Mouse (Mus musculus): Measurements from ENCODE around the gene Pir.

Gene Pir

DNA sequence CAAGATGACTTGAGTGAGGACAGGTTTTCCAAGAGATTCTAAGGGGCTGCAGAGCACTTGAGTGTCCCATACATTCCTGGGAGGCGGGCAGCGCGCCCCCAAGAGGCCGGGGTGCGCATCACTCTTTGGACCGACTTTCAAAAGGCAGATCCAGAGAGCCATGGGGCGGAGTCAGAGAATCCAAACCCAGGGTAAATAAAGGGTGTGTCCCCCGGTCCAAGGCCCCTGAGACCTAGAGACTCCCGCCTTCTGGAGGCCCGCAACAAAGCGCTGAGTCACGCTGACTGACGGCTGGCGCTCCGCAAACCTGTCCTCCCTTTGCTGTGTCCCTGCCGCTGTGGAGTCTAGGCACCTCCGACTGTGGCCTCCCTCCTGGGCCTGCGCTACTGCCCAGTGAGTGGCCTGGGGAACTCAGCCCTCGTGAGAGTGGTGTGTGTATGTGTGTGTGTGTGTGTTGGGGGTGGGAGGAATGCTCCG, at the start of gene Pir:
Gene Pir (plus strand): TSS at position 87 of the 477 bp plus-strand sequence.
- DNase-seq, result peak; percentile 16

DNA sequence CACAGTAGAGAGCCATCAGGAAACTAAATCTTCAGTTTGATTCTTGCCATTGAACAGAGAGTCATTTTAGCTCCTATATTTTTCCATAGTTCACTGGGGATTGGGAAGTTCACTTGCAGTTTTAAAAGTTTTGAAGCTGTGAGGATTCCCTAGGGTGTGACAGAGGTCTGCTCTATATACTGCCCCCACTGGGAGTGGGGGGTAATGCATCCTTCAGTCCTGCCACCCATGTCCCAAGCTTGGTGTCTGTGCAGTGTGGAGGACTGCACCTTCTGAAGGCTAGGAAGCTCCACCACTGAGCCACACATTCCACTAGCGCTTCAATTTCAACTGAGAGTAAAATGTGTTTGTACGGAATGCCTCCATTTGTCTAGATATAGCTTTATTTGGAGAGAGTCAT, 47.2 kb upstream of the Pir start:
- DNase-seq, result no peak

DNA sequence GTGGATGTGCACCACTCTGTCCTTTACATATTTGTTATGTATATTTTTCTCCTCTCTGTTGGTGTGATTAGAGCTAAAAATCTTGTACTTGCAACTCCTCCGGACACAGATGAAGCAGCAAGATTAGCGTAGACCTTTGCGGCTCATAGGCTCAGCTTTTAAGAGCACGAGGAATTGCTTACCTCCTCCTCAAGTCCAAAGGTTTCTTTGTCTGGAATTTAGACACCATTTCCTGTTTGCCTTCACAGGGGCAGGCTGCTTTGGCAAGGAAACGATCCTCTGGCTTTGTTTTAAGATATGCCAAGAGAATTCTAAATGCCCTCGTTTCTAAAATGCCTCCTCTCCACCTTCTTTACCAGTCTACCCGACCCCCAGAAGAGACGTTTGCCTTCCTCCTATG, 35.8 kb upstream of the Pir start:
- DNase-seq, result no peak

DNA sequence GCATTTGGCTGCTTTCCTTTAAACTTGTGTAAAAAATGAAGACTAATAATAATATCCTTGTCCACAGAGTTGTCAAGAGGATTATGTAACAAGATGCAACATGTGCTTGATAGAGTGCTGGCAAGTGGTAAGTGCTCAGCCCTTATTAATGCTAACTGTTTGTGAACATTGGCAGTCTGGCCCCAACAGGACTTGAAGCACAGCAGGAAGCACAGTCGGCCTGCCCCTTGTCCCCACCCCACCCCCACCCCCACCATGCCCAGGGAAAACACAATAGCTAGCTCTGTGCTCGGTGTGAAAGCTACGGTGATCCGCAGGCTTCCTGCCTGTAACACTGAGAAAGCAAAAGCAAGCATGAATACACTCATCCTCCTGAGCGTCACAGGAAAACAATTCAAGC, 23.5 kb upstream of the Pir start:
- DNase-seq, result no peak

DNA sequence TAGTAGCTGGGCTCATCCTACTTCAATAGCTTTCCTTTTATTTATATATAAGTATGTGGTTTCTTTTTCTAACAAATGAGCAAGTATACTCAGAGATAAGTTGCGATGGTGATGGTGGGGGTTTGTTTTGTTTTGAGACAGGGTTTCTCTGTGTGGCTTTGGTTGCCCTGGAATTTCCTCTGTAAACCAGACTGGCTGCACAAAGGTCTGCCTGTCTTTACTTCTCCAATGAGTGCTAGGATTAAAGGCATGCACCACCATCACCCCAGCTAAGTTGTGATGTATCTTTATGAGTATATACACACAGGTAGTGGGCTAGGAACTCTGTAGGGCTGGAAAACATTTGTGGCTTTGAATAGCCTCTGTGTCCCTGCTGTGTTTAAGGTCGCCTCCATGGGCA, 22.4 kb upstream of the Pir start:
- DNase-seq, result no peak

DNA sequence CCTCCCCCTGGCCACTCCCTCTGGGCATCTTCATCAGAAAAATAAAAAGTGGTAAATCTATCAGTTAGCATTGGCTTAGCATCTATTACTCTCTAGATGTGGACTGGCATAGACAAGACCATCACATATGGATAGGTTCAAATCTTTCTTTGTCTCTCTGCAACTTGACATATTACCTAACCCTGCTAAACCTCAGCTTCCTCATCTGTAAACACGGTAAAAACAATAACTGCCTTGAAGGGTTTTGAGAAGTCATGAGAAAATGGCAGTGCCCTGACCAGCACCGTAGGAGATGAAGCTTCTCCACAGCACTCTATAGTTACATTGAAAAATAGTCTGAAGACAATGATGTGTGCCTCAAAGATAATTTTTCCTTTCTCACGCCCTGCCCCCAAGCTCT, 12.6 kb upstream of the Pir start:
- DNase-seq, result no peak

DNA sequence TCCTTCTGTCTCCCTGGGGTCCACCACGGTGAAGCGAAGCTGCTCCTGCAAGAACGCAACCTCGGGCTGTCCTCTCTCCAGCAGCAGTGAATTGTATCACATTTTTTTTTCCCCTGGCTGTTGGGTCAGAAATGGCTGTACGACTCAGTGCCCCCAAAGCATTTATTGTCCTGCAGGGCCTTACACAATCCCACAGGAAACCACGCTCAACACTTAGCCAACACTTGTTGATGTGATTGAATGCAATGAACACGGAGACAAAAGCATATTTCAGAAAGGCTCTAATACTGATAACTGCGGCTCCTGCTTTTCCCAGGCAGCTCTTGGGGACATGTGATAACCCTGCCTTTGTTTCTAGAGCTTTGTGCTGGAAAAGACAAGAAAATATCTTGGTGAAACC, 11.1 kb upstream of the Pir start, which contains the start of gene Bmx:
Gene Bmx (minus strand): TSS at position 137 of the 400 bp plus-strand sequence.
- DNase-seq, result no peak

DNA sequence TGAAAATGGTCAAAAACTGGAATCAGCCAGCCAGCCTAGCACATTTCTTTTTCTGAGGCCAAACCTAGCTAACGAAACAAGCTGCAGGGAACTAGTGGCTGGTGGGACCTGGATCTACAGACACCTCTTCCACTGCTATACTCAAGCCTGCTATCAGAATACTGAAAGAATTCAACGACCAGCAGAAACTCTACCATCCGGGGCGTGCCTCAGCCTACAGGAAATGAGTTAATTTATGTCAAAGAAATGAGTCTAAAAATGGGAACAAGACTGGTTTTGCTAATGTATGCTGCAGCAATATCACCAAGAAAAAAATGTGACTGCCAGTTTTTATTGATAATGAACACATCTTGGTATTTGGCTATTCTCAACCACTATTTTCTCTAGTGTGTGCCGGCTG, 10.5 kb upstream of the Pir start:
- no peak for DNase-seq

DNA sequence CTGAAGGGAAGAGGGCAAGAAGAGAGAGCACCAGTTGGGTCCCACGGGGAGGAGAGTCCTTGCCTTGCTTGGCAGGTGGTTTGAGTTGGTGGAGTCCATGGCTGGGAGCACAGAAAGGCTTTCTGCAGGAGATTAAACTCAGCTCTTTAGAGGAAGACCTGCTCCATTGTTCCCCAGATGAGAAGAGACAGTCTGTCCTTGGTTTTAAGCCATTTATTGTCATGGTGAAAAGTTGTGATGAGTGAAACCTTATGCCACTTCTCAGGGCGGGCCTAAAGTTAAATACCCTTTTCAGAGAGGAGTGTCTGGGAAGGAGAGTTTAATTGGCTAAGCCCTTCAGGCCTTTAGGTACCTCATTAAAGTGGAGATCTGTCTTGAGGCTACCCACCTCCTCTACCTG, 6.9 kb upstream of the Pir start:
- DNase-seq, result no peak

DNA sequence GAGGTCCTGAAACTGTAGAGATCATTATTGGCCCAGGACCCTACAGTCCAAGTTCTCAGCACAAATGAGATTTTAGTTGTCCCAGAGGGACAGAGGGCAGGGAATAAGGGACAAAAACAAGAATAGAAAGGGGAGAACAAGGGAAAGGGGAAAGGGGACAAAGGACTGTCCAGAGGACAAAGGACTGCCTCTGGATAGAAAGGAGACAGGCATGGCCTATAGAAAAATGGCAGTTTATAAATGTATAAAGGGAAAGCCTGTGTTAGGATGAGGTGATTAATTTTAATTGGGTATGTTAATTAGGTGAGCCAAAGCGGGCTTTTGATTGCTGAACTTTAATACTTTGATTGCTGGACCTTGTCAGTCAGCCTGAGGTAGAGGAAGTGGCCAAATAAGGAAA, 4.3 kb upstream of the Pir start:
- DNase-seq, result no peak

DNA sequence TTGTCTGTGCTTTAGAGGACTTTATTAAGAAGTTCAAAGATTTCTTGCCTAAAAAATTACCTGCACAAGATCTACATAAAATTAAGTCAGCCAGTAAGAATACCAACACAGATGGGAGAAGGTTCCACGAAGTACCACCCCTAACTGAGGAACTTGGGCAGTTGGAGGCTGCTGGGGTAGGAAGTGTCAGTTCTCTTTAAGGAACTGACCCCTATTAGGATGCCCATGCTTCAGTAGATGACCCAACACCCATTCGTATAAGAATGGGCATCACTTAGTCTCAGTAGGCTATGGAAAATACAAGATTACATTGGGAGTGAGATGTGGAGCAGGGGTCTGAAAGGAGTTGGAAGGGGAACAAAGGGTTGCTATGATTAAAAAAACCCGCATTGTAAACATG, 1.4 kb downstream of the Pir start:
- no peak for DNase-seq

DNA sequence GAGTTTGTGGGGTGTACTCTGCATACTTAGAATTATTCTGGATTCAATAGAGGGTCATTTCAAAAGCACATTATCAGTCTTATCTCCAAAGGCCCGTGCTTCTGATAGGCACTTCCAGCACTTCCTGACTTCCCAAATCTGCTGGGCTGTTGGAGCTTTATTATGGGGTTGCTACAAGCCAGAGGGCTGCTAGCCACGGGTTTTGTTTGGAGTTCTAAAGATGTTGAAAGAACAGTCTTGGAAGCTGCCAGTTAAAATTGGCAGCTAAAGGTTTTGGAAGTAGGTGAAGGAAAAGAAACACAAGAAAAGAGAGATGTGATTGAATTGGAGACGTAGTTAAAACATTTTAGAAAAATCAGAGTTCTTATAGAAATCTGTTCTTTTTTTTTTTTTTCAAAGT, 6.4 kb downstream of the Pir start:
- DNase-seq, result no peak

DNA sequence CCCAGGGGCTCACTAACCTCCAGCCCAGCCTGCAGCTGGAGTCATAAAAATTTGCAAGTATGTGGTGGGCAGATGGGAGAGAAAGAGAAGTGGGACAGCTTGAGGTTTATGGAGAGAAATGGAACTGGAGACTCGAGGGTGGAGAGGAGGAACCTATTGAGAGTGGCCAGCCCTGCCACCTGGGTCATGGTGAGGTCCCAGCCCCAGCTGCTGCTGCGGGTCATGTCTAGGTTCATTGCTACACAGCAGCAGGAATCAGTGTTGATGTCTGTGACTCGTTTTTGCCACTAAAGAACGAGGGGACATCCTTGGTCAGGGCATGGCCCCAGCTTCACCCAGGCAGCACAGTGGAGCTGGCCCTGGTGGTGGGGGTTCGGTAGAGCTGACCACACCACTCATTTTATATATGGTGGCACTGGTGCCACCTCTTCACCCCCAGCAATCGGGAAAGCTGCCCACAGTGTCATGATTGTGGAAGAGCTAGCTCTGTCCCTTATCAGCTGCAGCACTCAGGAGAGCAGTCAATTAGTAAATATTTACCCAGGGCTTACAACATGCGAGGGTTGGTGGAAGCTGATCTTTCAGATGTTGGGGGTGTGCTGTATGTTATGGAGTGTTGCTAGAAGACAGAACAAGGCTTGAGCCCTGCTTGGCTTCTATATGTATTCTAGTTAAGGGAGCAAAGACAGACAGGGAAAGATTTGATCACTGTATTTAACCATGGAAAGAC, 11.9 kb downstream of the Pir start:
- DNase-seq, result no peak

DNA sequence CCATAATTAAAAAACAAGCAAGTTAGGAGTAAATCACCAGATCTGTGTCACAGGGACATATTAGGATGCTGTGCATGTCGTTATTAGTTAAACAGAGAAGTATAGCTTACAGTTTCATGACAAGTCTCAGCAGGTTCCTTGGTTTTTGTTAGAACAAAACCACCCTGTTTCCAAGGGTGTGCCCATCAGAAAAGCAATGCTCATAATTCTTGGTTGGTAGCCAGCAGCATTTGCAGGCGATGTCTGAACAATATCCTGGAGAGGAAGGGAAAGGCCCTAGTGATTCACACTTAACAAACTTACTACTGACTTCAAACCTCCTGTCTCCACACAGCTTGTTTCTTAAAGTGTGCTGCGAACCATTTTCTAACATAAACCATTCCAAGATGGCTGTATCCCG, 14.6 kb downstream of the Pir start:
- DNase-seq, result no peak

DNA sequence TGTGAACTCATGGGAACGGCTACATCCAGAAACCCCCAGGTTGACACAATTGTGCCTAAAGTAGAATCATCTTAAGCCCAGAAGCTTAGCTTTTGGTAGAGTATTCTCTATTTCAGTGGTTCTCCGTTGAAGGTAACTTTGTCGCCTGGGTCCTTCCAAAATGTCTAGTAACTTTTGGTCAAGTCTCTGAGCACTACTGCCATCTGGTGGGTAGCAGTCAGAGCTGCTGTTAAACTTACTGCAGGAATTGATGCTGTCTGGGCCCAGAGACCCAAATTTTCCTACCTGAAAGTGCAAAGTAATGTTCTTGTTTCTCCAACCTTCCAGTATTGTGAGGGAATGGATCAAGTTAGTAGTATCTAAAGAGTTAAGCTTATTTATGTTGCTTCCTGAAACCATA, 17.9 kb downstream of the Pir start:
- peak; percentile 14 for DNase-seq

DNA sequence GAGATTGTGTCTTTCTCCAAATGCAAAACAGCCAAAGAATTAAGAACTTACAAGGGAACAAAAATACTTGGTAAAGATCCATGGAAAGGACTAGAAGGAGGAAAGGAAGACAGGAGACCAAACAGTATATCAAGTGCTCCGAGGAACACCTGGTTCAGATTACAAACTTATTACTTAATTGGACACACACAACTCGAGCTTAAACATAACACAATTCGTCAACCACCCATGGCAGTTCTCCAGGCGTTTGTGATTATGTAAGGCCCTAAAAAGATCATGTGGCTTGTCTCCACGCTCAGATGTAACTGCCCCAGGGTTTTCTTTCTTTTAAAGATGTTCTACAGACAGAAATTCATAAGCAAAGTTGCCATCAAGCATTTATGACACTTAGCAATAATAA, 22.0 kb downstream of the Pir start:
- DNase-seq, result no peak

DNA sequence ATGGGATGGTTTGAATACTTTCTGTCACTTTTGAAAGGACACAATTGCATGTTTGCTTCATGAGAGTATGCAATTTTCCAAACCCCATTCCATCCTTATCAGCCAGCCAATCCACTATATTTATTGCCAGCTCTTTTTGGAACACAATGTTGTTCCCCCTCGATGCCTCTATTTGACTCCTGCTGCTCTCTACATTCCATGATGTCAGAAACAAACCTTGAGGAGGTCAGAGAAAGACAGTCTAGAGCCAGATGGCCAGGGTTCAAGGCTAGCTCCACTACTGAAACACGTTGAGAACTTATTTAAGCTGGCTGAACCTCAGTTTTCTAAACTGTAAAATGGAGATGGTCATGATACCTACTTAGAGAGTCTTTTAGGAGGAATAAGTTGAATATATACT, 37.1 kb downstream of the Pir start:
- DNase-seq, result no peak

DNA sequence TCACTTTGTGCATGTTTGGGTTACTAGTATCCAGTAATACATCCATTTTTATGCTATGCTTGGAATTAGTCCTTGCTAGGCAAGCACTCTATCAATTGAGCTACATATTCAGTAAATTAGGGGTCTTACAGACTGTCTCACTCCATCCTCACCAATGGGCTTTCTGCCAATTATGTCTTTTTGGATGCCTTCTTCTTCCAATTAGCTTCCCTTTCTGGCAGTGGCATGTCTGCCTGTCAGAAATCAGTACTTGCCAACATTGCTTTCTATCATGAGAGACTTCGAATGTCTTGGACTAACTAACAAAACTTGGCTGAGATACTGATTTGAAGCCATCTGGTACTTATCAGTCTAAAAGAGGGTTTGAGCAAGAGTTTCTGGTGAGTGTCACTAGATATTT, 44.7 kb downstream of the Pir start:
- no peak for DNase-seq

DNA sequence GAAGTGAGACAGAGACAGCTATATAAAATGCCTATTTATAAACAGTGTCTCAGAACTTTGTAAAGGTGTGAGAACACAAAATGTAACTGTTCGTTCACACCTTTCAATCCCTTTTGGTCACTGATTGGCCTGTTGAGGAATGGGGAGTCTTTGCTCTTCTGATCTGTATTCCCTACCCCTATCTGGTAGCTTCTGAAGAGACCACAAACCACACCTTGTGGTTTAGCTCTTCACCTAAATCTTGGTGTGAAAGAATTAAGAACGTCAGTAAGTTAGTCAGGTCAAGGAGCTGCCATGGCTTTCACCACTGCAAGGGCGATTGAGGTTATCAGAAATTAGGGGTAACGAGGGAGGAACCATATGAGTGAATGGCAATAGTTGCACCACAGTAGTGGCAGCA, 49.4 kb downstream of the Pir start:
- no peak for DNase-seq

DNA sequence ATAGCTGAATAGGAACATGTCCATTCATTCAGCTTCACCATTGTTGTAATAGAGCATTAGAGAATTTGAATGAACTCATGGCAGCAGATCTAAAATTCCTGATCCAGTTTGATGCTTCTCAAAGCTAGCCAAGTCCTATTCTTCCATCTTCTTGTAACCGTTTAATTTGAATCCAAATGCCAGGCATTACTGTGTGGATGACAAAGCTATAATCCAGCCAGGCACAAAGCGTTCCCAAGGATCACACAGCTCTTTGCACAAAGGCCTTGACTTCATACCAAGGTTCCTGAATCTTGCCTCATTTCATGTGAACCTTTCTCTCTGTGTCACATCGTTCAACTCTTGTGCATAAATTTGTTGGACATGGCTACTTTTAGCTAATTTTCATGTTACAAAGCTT, 50.9 kb downstream of the Pir start:
- DNase-seq, result no peak

DNA sequence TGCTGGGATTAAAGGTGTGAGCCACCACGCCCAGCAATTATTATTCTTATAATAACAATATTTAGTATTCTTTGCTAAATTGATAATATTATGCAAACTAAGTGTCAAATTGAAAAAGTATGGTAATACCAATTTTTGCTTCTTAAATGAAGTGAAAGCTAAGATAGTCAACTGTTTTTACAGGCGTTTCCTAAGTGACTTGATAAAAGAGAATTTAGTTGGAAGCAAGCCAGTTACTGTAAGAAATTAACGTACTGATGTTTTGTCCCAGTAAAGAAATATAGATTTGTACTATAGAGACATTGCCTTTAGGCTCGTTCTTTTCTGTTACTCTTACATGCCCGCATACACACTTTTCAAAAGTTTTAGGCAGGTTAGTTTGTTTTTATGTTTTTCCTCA, 53.3 kb downstream of the Pir start:
- DNase-seq, result no peak

DNA sequence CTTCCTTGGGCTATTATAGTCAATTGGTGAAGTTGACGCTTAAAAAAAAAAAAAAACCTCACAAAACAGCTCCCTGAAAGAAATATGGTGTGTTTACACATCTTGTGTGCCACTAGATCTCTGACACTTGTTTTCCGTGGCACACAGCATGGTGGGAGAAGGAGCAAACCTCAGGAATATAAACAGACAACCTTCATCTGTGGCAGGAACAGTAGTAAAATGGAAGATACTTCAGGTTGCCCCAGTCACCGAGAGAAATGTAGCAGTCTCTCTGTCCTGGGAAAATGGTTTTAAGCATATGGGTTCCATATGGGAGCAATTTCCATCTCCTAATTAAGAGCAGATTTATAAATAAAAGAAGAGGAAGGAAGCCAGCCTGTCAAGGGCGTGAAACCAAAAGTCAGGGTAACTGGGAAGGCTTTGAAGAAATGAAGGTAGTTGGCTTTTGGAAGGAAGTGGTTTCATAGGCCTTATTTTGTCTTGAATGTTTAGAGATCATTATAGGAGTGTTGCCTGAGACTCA, 54.3 kb downstream of the Pir start:
- DNase-seq, result no peak

DNA sequence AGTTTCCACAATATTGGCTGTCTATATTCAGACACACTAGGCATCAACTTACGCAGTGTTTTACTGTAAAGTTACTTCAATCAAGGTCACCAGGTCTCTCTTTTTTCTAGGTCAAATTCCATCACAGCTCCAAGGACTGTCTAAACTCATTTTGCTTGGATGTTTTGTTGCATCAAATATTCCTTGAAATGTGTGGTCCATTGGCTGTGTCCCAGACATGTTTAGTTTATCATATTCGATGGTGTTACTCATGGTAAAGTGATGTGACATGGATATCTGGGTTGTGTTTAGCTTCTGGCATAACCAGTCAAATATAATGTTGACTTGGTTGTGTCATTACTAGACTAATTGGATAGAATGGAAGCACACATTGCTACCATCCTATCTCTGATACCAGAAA, 61.2 kb downstream of the Pir start:
- DNase-seq, result no peak

DNA sequence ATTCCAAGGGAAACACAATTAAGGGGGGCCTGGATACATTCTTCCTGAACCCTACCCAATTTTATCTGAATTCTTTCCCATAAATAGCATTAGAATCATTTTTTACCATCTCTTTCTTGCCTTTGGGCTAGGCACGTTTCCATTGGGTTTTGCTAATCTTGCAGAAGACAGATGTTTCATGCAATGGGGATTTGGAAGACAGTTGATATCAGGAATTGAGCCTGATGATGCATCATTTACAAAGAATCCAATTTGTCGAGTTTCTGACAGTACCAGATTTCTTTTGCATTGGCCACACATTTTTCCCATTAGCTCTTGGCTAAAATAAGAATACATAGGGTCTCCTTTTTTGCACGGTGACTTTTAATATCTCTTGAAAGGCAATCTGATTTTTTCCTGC, 61.6 kb downstream of the Pir start:
- no peak for DNase-seq

DNA sequence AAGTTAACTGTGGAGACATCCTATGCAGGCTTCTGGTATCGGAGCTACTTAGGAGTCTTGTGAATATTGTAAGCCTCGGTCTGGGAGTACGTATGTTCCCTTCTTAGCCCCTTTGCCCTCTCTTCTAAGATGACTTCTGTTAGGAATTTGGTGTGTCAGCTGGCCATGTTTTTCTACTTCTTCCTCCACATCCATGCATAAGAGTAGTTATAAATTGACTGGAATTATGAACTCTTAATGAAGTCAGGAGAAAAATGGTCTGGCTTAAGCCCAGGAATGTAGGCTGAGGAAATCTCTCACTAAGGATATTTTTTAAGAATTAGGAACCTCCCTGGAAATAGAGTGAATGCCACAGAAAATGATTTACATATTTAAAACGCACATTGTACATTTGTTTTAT, 69.4 kb downstream of the Pir start:
- no peak for DNase-seq

Measured in right cerebral cortex, postnatal 14 days (tissue).